ENCODE assay signal across 8 mouse cellular contexts in the genomic region with DNA sequence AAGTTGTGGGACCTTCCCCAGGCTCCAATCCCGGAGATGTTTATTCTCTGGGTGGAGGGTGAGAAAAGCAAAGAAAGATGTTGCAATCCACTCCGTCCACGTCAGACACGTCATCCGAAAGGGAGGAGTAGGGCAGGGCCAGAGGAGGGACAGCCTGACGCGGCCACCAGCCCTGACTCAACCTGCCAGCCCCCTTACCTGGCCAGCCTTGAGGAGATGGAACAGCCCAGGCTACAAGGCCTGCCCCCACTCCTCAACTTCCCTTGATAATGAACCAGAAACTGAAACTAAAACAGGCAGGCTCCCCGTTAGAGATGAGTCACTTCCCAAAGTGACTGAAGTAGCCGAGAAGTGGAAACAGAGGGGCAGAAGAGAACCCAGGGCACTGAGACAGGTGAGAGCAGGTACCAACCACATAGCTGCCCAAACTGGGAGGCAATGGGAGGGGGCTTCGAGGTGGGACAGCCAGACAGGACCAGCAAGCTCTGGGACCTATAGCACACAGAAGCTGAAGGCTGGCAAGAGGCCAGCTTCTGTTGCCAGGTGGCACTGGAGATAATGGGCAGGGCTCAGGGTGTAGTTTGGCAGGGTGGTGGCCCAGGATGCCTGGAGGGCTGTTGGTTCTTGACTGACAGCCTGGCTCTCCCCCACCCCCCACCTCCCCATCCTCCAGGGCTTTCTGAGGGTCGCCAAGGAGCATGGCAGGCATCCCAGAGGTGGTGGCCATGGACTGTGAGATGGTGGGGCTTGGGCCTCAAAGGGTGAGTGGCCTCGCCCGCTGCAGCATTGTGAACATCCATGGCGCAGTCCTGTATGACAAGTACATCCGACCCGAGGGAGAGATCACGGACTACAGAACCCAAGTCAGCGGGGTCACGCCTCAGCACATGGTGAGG. TPM values are rescaled to one million over a fixed set of nuclear protein-coding genes. Genes with fewer than 3 reads are reported as not detected.
DNase-seq lines count a peak whose midpoint lies in the region; ATAC-seq lines count a peak whose summit lies in the region.

No protein-coding gene starts in this region.

- no peaks in the 10 kb centered on the region for H3K36me3 ChIP-seq in forebrain, embryonic 13.5 days (ENCODE audit: poor library complexity, severe bottlenecking)
- H3K36me3 ChIP-seq in forebrain, embryonic 15.5 days: no peaks in the 10 kb centered on the region
- 0 out of 2 replicates have a peak, but pooled peaks cover 10% of the 10 kb centered on the region for H3K36me3 ChIP-seq in intestine, embryonic 14.5 days (ENCODE audit: control insufficient read depth, insufficient read depth, low read length)
- no peaks in the 10 kb centered on the region for H3K36me3 ChIP-seq in midbrain, embryonic 14.5 days (ENCODE audit: control insufficient read depth, insufficient read depth, low read length)

- peak; percentile 48; the same call in 1 of the 2 replicates for ATAC-seq in forebrain, embryonic 13.5 days
- ATAC-seq in forebrain, embryonic 15.5 days (replicated peaks): no peak
- ATAC-seq in CD4-positive, CD25-positive, alpha-beta regulatory T cell, adult 4 months: peak; percentile 83
- ATAC-seq in common myeloid progenitor, adult 5-6 weeks (replicated peaks; ENCODE audit: low read depth, poor library complexity, severe bottlenecking): peak; percentile 45
- ATAC-seq in intestine, embryonic 14.5 days (replicated peaks; ENCODE audit: low FRiP score, low TSS enrichment, low read depth): peak; percentile 87
- peak; percentile 71 for ATAC-seq in megakaryocyte, adult 5-6 weeks (ENCODE audit: poor library complexity, severe bottlenecking)
- ATAC-seq in midbrain, embryonic 14.5 days (ENCODE audit: low FRiP score, low TSS enrichment): no peak

- H3K9ac ChIP-seq in forebrain, embryonic 13.5 days: no peak overlapping the region
- no peak overlapping the region for H3K9ac ChIP-seq in forebrain, embryonic 15.5 days (replicated peaks)
- no peak overlapping the region for H3K9ac ChIP-seq in intestine, embryonic 14.5 days (ENCODE audit: low read length)
- H3K9ac ChIP-seq in midbrain, embryonic 14.5 days (replicated peaks; ENCODE audit: low read length): no peak overlapping the region

- no peaks in the 10 kb centered on the region for H3K27me3 ChIP-seq in forebrain, embryonic 13.5 days
- H3K27me3 ChIP-seq in forebrain, embryonic 15.5 days: no peaks in the 10 kb centered on the region
- H3K27me3 ChIP-seq in intestine, embryonic 14.5 days (replicated peaks; ENCODE audit: control insufficient read depth, insufficient read depth, low read length): no peaks in the 10 kb centered on the region
- no peaks in the 10 kb centered on the region for H3K27me3 ChIP-seq in midbrain, embryonic 14.5 days (ENCODE audit: control insufficient read depth, insufficient read depth, low read length)

- no peak overlapping the region for H3K4me3 ChIP-seq in forebrain, embryonic 13.5 days
- H3K4me3 ChIP-seq in forebrain, embryonic 15.5 days: no peak overlapping the region
- no peak overlapping the region; the same call in 1 of the 2 replicates for H3K4me3 ChIP-seq in intestine, embryonic 14.5 days (ENCODE audit: low read depth, low read length)
- no peak overlapping the region for H3K4me3 ChIP-seq in midbrain, embryonic 14.5 days (replicated peaks; ENCODE audit: low read depth, low read length)

- H3K27ac ChIP-seq in forebrain, embryonic 13.5 days: no peak overlapping the region
- H3K27ac ChIP-seq in forebrain, embryonic 15.5 days (replicated peaks): no peak overlapping the region
- no peak overlapping the region for H3K27ac ChIP-seq in intestine, embryonic 14.5 days (ENCODE audit: low read depth)
- H3K27ac ChIP-seq in midbrain, embryonic 14.5 days (replicated peaks; ENCODE audit: low read depth, low read length): no peak overlapping the region

- DNase-seq in intestine, embryonic 14.5 days (ENCODE audit: low spot score): peak; percentile 74
- DNase-seq in thymus, postnatal 14 days: peak; percentile 55
- DNase-seq in midbrain, embryonic 14.5 days: no peak

- WGBS in forebrain, embryonic 13.5 days: 82% methylated on average over 19 of the region's 19 CpGs
- WGBS in forebrain, embryonic 15.5 days: 77% methylated on average over 19 of the region's 19 CpGs
- 65% methylated on average over 19 of the region's 19 CpGs for WGBS in intestine, embryonic 14.5 days
- 83% methylated on average over 19 of the region's 19 CpGs for WGBS in midbrain, embryonic 14.5 days

- peaks cover 18% of the 10 kb centered on the region for H3K4me1 ChIP-seq in forebrain, embryonic 13.5 days
- peaks cover 17% of the 10 kb centered on the region for H3K4me1 ChIP-seq in forebrain, embryonic 15.5 days
- H3K4me1 ChIP-seq in intestine, embryonic 14.5 days (replicated peaks; ENCODE audit: control insufficient read depth, insufficient read depth, low read length): peaks cover 18% of the 10 kb centered on the region; the same call in 1 of the 2 replicates
- H3K4me1 ChIP-seq in midbrain, embryonic 14.5 days (ENCODE audit: control insufficient read depth, insufficient read depth, low read length): peaks cover 11% of the 10 kb centered on the region; the same call in 1 of the 2 replicates

- no peak overlapping the region for H3K4me2 ChIP-seq in forebrain, embryonic 13.5 days
- no peak overlapping the region for H3K4me2 ChIP-seq in forebrain, embryonic 15.5 days (replicated peaks)
- peak overlapping the region; percentile 32 for H3K4me2 ChIP-seq in intestine, embryonic 14.5 days (ENCODE audit: low read length)
- no peak overlapping the region for H3K4me2 ChIP-seq in midbrain, embryonic 14.5 days (ENCODE audit: low read length)

- H3K9me3 ChIP-seq in forebrain, embryonic 13.5 days (replicated peaks): no peaks in the 10 kb centered on the region
- no peaks in the 10 kb centered on the region for H3K9me3 ChIP-seq in forebrain, embryonic 15.5 days
- H3K9me3 ChIP-seq in intestine, embryonic 14.5 days (ENCODE audit: control insufficient read depth, low read length): no peaks in the 10 kb centered on the region
- no peaks in the 10 kb centered on the region for H3K9me3 ChIP-seq in midbrain, embryonic 14.5 days (ENCODE audit: control insufficient read depth, low read length)

RNA-seq across cellular contexts. Expression of gene Isg20, which starts 0.7 kb away (rescaled TPM):
- polyA plus RNA-seq in forebrain, embryonic 13.5 days (2015; fragmentation: Nextera tagmentation; extraction: Ambion mirVana): 0.52 TPM in 1 of 2 replicates, not detected in the other
- 1.7 TPM in 2 replicates for polyA plus RNA-seq in forebrain, embryonic 15.5 days (2015; fragmentation: Nextera tagmentation; extraction: Ambion mirVana)
- polyA plus RNA-seq in CD4-positive, CD25-positive, alpha-beta regulatory T cell, adult 4 months (2017; shearing (Covaris generic)): 100 to 1,000 TPM; 108 to 134 TPM
- 27.0 and 29.5 TPM in 2 replicates for total RNA-seq in common myeloid progenitor, adult 5-6 weeks (2017)
- 1.4 and 3.2 TPM in 2 replicates for polyA plus RNA-seq in intestine, embryonic 14.5 days (2014; fragmentation: Nextera tagmentation; extraction: Ambion mirVana)
- 25.8 and 30.9 TPM in 2 replicates for total RNA-seq in megakaryocyte, adult 5-6 weeks (2015)
- 10.6 and 12.1 TPM in 2 replicates for total RNA-seq in megakaryocyte, adult 5-6 weeks (2017)
- 0.36 and 2.5 TPM in 2 replicates for polyA plus RNA-seq in midbrain, embryonic 14.5 days (2014; fragmentation: Nextera tagmentation; extraction: Ambion mirVana)

RNA-seq across cellular contexts. Expression of gene Aen, which starts 18.2 kb away (rescaled TPM):
- polyA plus RNA-seq in forebrain, embryonic 13.5 days (2015; fragmentation: Nextera tagmentation; extraction: Ambion mirVana): 57.2 and 61.5 TPM in 2 replicates
- 55.5 and 57.1 TPM in 2 replicates for polyA plus RNA-seq in forebrain, embryonic 15.5 days (2015; fragmentation: Nextera tagmentation; extraction: Ambion mirVana)
- polyA plus RNA-seq in CD4-positive, CD25-positive, alpha-beta regulatory T cell, adult 4 months (2017; shearing (Covaris generic)): 10 to 100 TPM; 21.7 to 28.3 TPM
- 28.7 and 48.2 TPM in 2 replicates for total RNA-seq in common myeloid progenitor, adult 5-6 weeks (2017)
- polyA plus RNA-seq in intestine, embryonic 14.5 days (2014; fragmentation: Nextera tagmentation; extraction: Ambion mirVana): 34.2 and 37.4 TPM in 2 replicates
- total RNA-seq in megakaryocyte, adult 5-6 weeks (2015): 3.9 and 5.6 TPM in 2 replicates
- total RNA-seq in megakaryocyte, adult 5-6 weeks (2017): 13.2 and 18.4 TPM in 2 replicates
- 33.7 and 39.1 TPM in 2 replicates for polyA plus RNA-seq in midbrain, embryonic 14.5 days (2014; fragmentation: Nextera tagmentation; extraction: Ambion mirVana)

Comparison
In these comparisons a context has a peak if more than half of its experiments do, and no peak if none do; other contexts are left out.
1. ATAC-seq: peak in forebrain, embryonic 13.5 days (single experiment), CD4-positive, CD25-positive, alpha-beta regulatory T cell, adult 4 months (single experiment), common myeloid progenitor, adult 5-6 weeks (single experiment), intestine, embryonic 14.5 days (single experiment) and megakaryocyte, adult 5-6 weeks (single experiment); none in forebrain, embryonic 15.5 days (single experiment) and midbrain, embryonic 14.5 days (single experiment).
2. RNA of gene Isg20, which starts 0.7 kb away (polyA plus RNA-seq): 108 to 134 TPM in CD4-positive, CD25-positive, alpha-beta regulatory T cell, adult 4 months; 1.4 to 3.2 TPM in intestine, embryonic 14.5 days, 0.36 to 2.5 TPM in midbrain, embryonic 14.5 days, 1.7 TPM in forebrain, embryonic 15.5 days and 0.52 TPM in forebrain, embryonic 13.5 days; every median in the first group is over 10 times any median in the second.